Mouse (Mus musculus) thymus, adult 2 months (tissue): ENCODE results near the gene Mill2.

Experiments used
- CTCF ChIP-seq: fragments of 200-500 bp; IDR thresholded peaks from 2 replicates; pipeline ENCODE4 v1.5.1; 2012; ENCODE audit warnings: mild to moderate bottlenecking, control low read depth, low read length, moderate library complexity, borderline replicate concordance; ENCODE audit not compliant: control insufficient read depth, poor library complexity, insufficient read depth; ENCODE audit errors: extremely low read depth
- POLR2A ChIP-seq: fragments of 200-500 bp; IDR thresholded peaks from 2 replicates; pipeline ENCODE4 v1.6.1; 2012; ENCODE audit warnings: mild to moderate bottlenecking, low read length, control low read depth, moderate library complexity; ENCODE audit not compliant: control insufficient read depth, poor library complexity, insufficient read depth; ENCODE audit errors: extremely low read depth

GRCm38 (mm10) chr7:18904971-18905370 is 65.2 kb downstream of the Mill2 start:
- TF ChIP-seq CTCF, result no peak
- no peak for TF ChIP-seq POLR2A
